Mouse (Mus musculus) frontal cortex, postnatal 14 days (tissue): ENCODE data around the gene Atf7.

Experiments used
- DNase-seq, 2 experiments: peaks; one replicate each; pipeline ENCODE4 v3.0.0; 2022; ENCODE audit warnings: low spot score in 2 of 2

Gene Atf7

GRCm38 (mm10) chr15:102546677-102547427, 78.4 kb downstream of the Atf7 start:
- peak; percentile 59 to 64 for DNase-seq

- no peak for DNase-seq
These were observed 79.0 kb downstream of the Atf7 start for GRCm38 (mm10) chr15:102546246-102546645.

DNA sequence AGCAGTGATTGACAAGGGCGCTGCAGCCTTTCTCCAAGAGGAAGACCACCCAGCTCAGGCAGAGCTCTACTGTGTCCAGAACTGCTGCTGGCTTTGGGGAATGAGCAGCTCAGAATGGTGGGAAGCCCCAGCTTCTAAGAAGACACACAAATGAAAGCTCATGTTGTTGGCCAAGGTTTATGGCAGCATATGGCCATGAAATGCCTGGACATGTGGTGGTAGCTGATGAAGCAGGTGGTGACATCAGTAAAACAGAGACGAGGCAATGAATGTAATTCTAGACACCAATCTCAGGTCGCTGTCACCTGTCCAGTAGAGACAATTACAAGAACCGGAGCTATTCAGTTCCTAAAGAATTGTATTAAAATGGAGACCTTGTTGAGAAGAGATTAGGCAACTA, 80.5 kb downstream of the Atf7 start:
- no peak for DNase-seq

DNA sequence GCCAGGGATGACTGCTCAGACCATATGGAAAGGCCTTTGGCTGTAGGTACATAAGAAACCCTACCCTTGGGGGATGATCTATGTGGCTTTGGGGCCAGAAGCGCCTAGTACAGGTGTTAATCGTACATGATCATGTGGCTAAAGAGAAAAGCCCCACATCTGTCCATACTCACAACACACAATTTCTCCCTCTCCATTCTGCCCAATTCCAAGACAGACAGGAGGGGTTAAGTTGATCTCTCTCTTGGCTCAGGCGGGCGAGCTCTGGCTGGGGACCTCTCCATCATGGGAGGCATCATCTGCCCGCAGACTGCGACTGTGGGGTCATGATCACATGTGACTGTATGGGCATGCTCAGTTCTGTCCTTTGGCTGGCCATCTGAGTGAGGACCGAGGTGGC, 91.3 kb downstream of the Atf7 start:
- DNase-seq: no peak

- DNase-seq: no peak
These were observed 93.0 kb downstream of the Atf7 start for GRCm38 (mm10) chr15:102532106-102532900.

GRCm38 (mm10) chr15:102531586-102531985, 93.7 kb downstream of the Atf7 start:
- no peak for DNase-seq

GRCm38 (mm10) chr15:102530566-102530965, 94.7 kb downstream of the Atf7 start:
- DNase-seq: no peak

- no peak for DNase-seq
These were observed 96.9 kb downstream of the Atf7 start for GRCm38 (mm10) chr15:102528396-102528795.

DNA sequence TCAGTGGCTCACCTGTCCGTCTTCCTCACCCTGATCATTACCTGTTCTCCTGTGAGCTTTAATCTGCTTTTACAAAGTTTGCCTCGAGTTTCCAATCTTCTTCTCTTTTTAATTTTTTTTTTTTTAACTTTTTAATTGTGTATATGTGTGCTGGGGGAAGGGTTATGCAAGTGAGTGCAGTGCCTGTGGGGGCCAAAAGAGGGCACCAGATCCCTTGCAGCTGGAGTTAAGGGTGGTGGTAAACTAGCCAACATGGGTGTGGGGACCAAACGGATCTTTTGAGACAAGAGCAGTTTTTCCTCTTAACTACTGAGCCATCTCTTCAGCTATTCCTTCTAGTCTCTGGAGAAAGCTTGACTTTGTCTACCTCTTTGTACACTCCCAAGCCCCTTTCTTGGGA, 97.3 kb downstream of the Atf7 start:
- DNase-seq: no peak

DNA sequence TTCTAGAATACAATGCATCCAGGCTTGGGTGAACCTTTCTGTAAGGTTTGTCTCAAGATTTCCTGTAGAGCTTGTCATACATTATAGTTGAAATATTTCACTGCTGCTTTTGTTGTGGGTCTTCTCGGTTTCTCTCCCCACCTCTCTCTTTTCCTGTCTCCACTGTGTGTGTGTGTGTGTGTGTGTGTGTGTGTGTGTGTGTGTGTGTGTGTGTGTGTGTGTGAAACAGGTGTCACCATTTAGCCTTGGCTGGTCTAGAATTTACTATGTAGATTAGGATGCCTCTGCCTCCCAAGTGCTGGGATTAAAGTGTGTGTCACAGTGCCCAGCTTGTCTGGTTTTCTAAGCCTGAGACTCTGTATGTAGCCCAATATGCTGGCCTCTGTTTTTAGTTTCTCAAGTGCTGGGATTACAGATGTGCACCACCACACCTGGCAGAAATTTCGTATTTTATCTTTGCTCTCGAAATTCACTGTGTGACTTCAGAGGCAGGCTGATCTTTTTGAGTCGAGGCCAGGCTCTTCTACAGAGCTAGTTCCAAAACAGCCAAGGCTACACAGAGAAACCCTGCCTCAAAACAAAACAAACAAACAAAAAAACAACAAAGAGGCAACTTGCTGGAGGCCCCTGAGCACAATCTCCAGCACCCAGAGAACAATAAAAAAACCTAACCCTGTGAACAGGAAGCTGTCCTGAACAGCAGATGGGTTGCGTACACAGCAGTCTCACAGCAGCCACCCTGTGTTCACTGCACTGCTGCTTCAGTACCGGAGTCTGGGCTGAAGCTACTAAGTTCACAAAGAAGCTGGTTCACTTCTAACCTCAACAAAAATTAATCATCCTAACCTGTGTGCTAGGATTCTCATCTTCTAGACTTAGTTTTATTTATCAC, 98.9 kb downstream of the Atf7 start:
- no peak for DNase-seq

DNA sequence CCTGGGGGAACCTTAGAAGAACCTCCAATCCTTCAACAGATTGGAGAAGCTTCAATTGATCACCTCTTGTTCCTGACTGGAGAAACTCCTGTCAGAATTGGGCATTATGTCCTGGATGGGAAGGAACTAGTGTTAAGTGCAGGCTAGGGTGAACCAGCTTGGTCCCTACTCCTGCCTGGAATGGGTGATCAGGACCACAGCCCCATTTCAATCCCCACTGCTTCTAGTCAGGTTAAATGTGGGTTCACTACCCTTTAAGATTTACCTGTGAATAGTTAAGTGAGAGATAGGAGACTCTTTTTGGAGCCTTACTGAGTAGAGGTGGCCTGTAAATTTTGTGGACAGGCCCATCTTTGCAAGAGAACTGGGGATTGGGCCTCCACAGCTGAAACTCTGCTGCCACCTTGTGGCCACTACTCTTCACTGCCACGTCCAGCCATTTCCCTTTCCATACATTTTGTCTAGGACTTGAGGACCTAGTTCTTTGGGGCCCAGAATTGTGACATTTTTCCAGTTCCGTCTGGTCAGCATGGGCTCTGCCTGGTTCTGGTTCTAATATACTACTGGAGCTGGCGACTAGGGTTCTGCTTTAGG, 100.3 kb downstream of the Atf7 start, which contains the start of gene Npff:
Gene Npff (minus strand): TSS at position 51 of the 594 bp plus-strand sequence.
- peak in 1 of 2 experiments; percentile 81 for DNase-seq

DNA sequence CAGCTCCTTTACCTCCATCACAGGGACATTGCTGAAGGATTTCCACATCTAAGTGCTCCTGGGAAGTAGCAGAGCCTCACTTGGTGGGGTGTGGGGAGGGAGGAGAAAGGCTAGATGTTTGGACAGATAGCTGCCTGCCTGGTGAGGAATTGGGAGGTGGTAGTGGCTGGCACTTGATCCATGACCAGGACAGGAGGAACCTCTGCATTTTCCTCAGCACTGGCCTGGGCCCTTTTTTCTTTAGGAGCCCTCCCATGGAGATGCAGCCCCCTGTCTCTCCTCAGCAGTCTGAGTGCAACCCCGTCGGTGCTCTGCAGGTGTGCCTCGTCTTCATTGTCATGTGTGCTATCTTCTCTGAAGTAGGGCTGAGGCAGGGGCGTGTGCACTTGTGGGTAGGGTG, 103.8 kb downstream of the Atf7 start:
- DNase-seq: no peak

DNA sequence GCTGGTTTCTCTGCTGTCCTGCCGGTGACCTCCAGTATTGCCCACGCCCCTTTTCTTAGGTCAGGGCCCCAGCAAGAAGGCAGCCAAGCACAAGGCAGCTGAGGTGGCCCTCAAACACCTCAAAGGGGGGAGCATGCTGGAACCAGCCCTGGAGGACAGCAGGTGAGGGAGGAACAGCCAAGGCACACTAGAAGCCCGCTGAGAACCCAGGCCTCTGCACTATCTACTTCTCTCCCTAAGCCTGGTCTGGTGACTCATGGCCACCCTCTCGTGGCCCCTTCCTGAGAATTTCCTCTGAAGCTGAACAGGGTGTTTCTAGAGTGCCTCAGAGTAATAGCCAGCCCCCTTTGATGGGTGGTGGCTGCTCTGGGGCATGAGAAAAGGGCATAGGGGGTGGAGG, 104.8 kb downstream of the Atf7 start:
- no peak for DNase-seq

- DNase-seq: no peak
These were observed 105.8 kb downstream of the Atf7 start for GRCm38 (mm10) chr15:102519211-102520141.

DNA sequence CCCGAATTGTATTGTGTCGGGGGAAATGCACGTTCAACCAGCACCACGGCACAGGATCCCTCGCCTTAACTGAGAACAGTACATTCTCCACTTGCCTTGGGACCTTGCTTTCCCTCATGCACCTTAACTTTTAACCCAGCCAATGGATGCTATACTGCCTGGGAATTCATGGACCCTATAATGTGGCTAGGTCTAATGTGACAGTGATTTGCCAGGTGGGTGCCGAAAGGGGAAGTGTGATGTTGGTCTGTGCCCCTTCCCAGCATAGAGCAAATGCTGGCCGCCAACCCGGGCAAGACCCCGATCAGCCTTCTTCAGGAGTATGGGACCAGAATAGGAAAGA, 106.4 kb downstream of the Atf7 start:
- DNase-seq: no peak

- peak; percentile 100 for DNase-seq
These were observed 107.0 kb downstream of the Atf7 start, which contains the start of gene Tarbp2 for GRCm38 (mm10) chr15:102517976-102518858. Gene Tarbp2 (plus strand): TSS chr15:102518192.

- DNase-seq: no peak
These were observed 107.7 kb downstream of the Atf7 start for GRCm38 (mm10) chr15:102517631-102517975.

DNA sequence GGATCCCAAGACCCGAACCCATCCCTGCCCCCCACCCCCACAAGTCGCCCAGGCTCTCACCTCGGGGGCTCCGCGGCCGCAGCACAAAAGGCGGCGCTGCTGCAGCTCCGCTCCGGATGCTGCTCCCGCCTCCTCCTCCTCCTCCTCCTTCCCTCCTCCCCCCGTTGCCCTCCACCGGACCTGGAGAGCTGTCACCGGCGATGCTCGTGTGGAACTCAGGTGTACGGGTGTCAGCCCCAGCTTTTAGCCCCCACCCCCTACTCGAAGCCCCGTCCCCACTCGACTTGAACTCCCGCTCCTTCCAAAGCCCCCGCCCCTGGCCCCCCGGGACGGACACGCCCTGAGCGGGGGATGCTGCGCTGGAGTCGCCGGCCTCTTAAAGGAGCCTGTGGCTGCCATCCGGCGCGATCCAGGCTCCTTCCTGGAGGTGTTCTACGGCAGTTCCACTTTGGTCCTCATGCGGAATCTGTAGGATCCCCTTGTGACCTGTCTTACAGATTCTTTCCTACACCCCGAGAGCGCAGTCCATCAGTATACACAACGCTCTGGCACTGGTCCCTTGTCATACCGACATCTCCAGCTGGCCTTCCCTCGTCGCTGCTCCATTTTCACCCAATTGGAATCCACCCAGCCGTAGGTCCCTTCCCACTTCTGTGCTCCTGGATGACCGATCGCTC, 108.4 kb downstream of the Atf7 start, which contains the start of gene Map3k12:
Gene Map3k12 (minus strand): TSS at position 337 of the 677 bp plus-strand sequence.
- DNase-seq: peak; percentile 73 to 74

- no peak for DNase-seq
These were observed 109.0 kb downstream of the Atf7 start for GRCm38 (mm10) chr15:102516293-102516692.
